Mouse (Mus musculus) C2C12 (cell line): ENCODE results near the gene Ccm2l. TPM values are rescaled to one million over a fixed set of nuclear protein-coding genes. Genes with fewer than 3 reads are reported as not detected.

ENCODE experiments used
- H3K27me3 ChIP-seq: one replicate; pipeline ENCODE4 v1.6.1; 2011; ENCODE audit not compliant: control insufficient read depth, insufficient read depth, insufficient read length
- H3K36me3 ChIP-seq: one replicate; pipeline ENCODE4 v1.6.1; 2011; ENCODE audit not compliant: control insufficient read depth, insufficient read depth
- H3K4me3 ChIP-seq: one replicate; pipeline ENCODE4 v1.5.1; 2011; ENCODE audit warnings: mild to moderate bottlenecking, control low read depth; ENCODE audit not compliant: poor library complexity, insufficient read depth, severe bottlenecking
- H3K79me2 ChIP-seq: one replicate; pipeline ENCODE4 v1.6.1; 2011; ENCODE audit not compliant: control insufficient read depth, insufficient read depth
- H3K79me3 ChIP-seq: one replicate; pipeline ENCODE4 v1.6.1; 2011; ENCODE audit warnings: low read depth, control low read depth
- H3ac ChIP-seq: one replicate; pipeline ENCODE3; 2011; ENCODE audit warnings: low read depth; ENCODE audit not compliant: control insufficient read depth, insufficient read length
- CEBPB ChIP-seq: IDR thresholded peaks from one replicate; pipeline ENCODE4 v1.6.1; 2011; ENCODE audit warnings: low read depth, mild to moderate bottlenecking, control low read depth, moderate library complexity
- CTCF ChIP-seq: IDR thresholded peaks from one replicate; pipeline ENCODE4 v1.5.1; 2011; ENCODE audit not compliant: control insufficient read depth, insufficient read depth, insufficient read length
- FOSL1 ChIP-seq: IDR thresholded peaks from one replicate; pipeline ENCODE4 v1.8.0; 2011; ENCODE audit warnings: mild to moderate bottlenecking, low read length; ENCODE audit not compliant: poor library complexity, insufficient read depth, severe bottlenecking
- MAX ChIP-seq: IDR thresholded peaks from one replicate; pipeline ENCODE4 v1.6.1; 2011; ENCODE audit warnings: mild to moderate bottlenecking, control low read depth
- MYOD1 ChIP-seq: IDR thresholded peaks from one replicate; pipeline ENCODE4 v1.6.1; 2011; ENCODE audit warnings: low read depth; ENCODE audit not compliant: control insufficient read depth, insufficient read length
- MYOG ChIP-seq: IDR thresholded peaks from one replicate; pipeline ENCODE4 v1.6.1; 2011; ENCODE audit not compliant: control insufficient read depth, insufficient read length; ENCODE audit errors: extremely low read depth
- USF1 ChIP-seq: IDR thresholded peaks from one replicate; pipeline ENCODE4 v1.6.1; 2011; ENCODE audit warnings: low read depth, mild to moderate bottlenecking, control low read depth, moderate library complexity
- polyA plus RNA-seq: library from polyadenylated mRNA; unstranded; fragments of >200 nt; fragmentation: generic; extraction: Trizol; gene quantifications from one replicate; pipeline ENCODE4 v1.2.1, GENCODE M21; 2012; ENCODE audit warnings: missing spikeins

Gene Ccm2l
- polyA plus RNA-seq, 1 experiment = not detected

DNA sequence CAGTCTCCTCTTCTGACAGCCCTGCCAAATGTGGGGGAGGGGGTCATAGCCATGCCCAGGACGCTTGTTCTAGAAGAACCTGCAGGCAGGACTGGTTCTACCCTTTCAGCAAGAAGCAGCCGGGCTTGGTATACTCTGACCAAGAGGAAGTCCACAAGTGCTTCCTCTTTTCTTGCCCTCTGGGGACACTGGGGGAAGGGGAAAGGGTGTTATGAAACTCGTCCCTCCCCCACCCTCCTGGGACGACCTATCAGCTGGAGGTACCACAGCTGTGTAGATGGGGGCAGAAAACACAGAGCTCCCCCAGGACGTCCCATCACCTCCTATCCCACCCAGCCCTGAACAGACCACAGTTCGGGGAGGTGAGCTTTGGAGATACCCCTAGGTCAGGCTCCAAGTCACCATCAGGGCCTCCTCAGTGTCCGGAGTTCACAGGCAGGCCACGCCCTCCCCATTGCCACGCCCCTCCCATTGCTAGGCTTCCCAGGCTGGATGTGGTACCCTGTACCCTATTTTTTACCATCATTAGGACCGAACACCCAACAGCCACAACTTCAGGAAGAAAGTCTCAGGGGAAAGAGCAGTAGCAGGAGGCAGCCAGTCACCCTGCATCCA is 24.9 kb downstream of the Ccm2l start:
- no peaks in the 10 kb centered on the region for H3K79me3 ChIP-seq
- H3K79me2 ChIP-seq = no peaks in the 10 kb centered on the region
- no peak overlapping the region for H3K4me3 ChIP-seq
- H3ac ChIP-seq = no peak overlapping the region
- no peak for TF ChIP-seq MAX
- no peak for TF ChIP-seq CEBPB
- no peak for TF ChIP-seq CTCF
- no peak for TF ChIP-seq USF1
- TF ChIP-seq MYOG = no peak
- no peak for TF ChIP-seq FOSL1
- no peak for TF ChIP-seq MYOD1
- peaks cover 4% of the 10 kb centered on the region for H3K27me3 ChIP-seq
- no peaks in the 10 kb centered on the region for H3K36me3 ChIP-seq

DNA sequence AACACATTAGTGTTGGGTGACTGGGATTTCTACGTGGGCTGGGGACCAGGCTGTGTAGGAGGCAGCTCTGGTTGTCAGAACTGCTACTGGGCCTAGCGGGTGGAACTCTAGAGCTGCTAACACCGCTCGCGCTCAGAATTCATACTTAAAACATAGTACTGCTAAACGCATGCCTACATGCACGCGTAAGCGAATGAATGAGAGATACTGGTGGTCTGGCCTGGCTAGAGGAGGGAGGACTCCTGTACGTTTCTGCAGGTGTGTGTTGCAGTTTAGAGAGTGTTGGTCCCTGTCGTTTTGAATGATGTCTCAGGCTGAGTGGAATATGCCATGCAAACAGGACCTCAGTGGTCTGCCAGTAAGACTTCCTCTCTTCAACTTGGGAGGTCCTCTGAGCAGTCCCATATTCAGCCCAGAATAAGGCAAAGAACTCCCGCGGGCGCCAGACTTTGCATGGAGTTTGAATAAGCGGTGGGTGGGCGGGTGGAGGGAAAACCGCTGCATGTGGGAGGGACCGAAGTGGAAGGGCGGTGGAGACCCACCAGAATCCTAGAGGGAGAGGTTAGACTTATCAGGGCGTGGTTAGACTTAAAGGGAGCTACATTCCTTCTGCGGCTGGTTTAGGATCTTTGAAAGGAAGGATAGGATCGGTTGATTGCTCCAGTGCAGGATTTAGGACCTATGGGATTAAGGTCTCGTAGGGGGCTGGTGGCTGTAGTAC is 41.5 kb downstream of the Ccm2l start:
- Histone ChIP-seq H3ac (no peak overlapping the region), H3K4me3 (no peak overlapping the region), H3K27me3 (peaks cover 61% of the 10 kb centered on the region), H3K79me2 (no peaks in the 10 kb centered on the region), H3K36me3 (no peaks in the 10 kb centered on the region), H3K79me3 (no peaks in the 10 kb centered on the region)
- no peak for TF ChIP-seq MAX
- TF ChIP-seq CTCF = no peak
- TF ChIP-seq USF1 = no peak
- no peak for TF ChIP-seq FOSL1
- TF ChIP-seq MYOG = no peak
- TF ChIP-seq CEBPB = no peak
- TF ChIP-seq MYOD1 = no peak

DNA sequence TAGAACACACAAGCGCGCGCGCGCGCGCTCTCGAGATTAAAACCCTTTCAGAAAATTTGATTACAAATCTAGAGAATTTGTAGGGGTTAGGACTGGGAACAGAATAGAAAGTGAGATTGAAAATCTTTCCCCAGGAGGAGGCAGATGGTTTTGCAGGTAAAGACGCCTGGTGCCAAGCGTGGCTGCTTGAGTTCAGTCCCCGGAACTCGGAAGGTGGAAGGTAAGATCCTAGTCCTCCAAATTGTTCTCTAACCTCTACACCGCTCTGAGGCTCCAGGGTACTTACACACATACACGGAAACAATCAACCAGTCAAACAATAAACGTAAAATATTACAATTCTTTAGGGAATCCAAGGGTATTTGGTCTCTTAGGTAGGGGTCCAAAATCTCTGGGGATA is 42.0 kb downstream of the Ccm2l start:
- TF ChIP-seq USF1 (no peak), MYOD1 (no peak), CEBPB (no peak), FOSL1 (no peak), CTCF (no peak), MAX (no peak), MYOG (no peak)
- Histone ChIP-seq H3K4me3 (no peak overlapping the region), H3K27me3 (peaks cover 59% of the 10 kb centered on the region), H3ac (no peak overlapping the region), H3K79me3 (no peaks in the 10 kb centered on the region), H3K36me3 (no peaks in the 10 kb centered on the region), H3K79me2 (no peaks in the 10 kb centered on the region)

DNA sequence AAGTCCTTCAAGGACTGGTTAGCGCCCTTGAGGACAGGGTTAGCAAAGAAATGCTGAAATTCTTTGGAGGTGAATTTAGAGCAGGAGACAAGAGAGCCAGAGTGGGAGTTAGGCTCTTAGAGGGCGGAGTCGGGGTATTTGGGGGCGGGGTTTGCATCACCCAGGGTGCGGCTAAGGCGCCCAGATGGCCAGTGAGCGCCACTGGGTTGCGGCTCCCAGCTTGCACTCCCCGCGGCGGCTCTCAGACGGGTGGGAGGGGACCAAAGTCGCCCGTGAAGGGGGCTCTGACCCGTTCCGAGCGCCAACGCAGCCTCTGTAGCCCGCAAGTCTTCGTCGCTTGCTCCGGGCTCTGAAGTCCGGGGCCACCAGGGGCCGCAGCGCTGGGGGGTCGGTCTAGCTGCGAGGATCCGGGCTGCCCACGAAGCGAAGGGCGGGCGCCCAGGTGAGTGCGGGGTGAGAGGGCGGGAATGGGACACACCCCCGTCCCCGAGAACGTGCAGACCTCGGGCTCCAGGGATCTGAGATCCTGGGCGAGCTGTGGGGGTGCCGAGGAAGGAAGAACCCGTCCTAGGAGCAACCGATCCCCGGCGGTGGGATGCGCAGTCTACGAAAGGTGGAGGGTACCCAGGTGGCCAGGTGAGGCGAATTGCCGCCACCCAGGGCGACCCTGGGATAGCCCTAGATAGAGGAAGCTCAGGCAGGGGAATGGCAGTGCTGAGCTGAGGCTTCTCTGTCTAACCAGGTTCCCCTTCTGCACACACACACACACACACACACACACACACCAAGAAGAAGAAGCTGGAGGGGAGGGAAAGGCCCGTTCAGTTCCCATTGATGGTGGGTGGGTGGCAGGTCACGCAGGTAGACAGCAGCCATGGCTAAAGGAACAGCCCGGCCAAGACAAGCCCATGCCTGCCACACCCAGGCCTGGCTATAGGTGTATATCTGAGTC is 42.8 kb downstream of the Ccm2l start, which contains the start of gene Hck:
Gene Hck, plus strand, starts transcription at position 156 of the 952 bp plus-strand sequence.
- no peak within 1 kb of the TSS for H3K4me3 ChIP-seq
- H3ac ChIP-seq = peak within 1 kb of the TSS; percentile 59
- no peaks in the 10 kb centered on the region for H3K79me3 ChIP-seq
- no peaks in the 10 kb centered on the region for H3K36me3 ChIP-seq
- no peaks in the 10 kb centered on the region for H3K79me2 ChIP-seq
- no peak for TF ChIP-seq CTCF
- TF ChIP-seq CEBPB = no peak
- no peak for TF ChIP-seq MAX
- no peak for TF ChIP-seq FOSL1
- TF ChIP-seq MYOG = no peak
- no peak for TF ChIP-seq MYOD1
- TF ChIP-seq USF1 = no peak
- peaks cover 62% of the 10 kb centered on the region for H3K27me3 ChIP-seq

DNA sequence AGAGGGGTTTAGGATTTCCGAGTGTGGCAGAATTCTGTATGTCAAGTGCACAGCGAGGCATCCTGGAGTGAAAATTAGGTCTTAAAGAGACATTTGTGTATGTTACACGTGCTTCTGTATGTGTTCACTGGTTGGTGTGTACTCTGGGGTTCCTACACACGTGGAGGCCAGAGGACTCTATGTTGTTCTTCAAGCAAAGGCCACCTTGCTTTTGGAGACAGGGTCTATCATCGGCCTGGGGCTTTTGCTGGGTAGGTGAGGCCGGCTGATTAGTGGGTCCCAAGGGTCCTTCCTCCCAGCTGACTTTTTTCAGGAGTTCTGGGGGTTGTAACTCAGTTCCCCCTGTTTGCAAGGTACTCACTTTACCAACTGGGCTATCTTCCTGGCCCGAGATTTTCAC is 43.8 kb downstream of the Ccm2l start:
- no peak overlapping the region for H3K4me3 ChIP-seq
- peaks cover 55% of the 10 kb centered on the region for H3K27me3 ChIP-seq
- no peaks in the 10 kb centered on the region for H3K36me3 ChIP-seq
- H3K79me2 ChIP-seq = no peaks in the 10 kb centered on the region
- no peak for TF ChIP-seq CTCF
- H3K79me3 ChIP-seq = no peaks in the 10 kb centered on the region
- no peak overlapping the region for H3ac ChIP-seq
